7 mouse cellular contexts compared by ENCODE assay signal in genomic region chr11:119106289-119106688, GRCm38 (mm10). TPM values are rescaled to one million over a fixed set of nuclear protein-coding genes. Genes with fewer than 3 reads are reported as not detected.
DNase-seq lines count a peak whose midpoint lies in the region; ATAC-seq lines count a peak whose summit lies in the region.

No protein-coding gene starts in this region.

- no peak for DNase-seq in liver
- DNase-seq in urinary bladder, postnatal 4 days (ENCODE audit: low spot score in 2 of 2) = no peak
- no peak for DNase-seq in cerebellum, adult 11 months

- H3K9ac ChIP-seq in liver, embryonic 12.5 days = no peak overlapping the region
- 0 out of 2 replicates have a peak overlapping the region, but pooled peaks have one; percentile 34 for H3K9ac ChIP-seq in intestine, embryonic 16.5 days (ENCODE audit: low read depth, low read length)

- H3K4me2 ChIP-seq in liver, embryonic 12.5 days = 0 out of 2 replicates have a peak overlapping the region, but pooled peaks have one; percentile 8
- 0 out of 2 replicates have a peak overlapping the region, but pooled peaks have one; percentile 2 for H3K4me2 ChIP-seq in intestine, embryonic 16.5 days (ENCODE audit: low read depth, low read length)

- no peak overlapping the region for H3K27ac ChIP-seq in liver, embryonic 12.5 days
- H3K27ac ChIP-seq in intestine, embryonic 16.5 days (ENCODE audit: low read length) = peak overlapping the region; percentile 57

- H3K27me3 ChIP-seq in liver, embryonic 12.5 days (replicated peaks) = peaks cover 57% of the 10 kb centered on the region
- no peaks in the 10 kb centered on the region for H3K27me3 ChIP-seq in intestine, embryonic 16.5 days (replicated peaks; ENCODE audit: control insufficient read depth, insufficient read depth, low read length)

- no peaks in the 10 kb centered on the region for H3K9me3 ChIP-seq in liver, embryonic 12.5 days (replicated peaks)
- H3K9me3 ChIP-seq in intestine, embryonic 16.5 days (ENCODE audit: control insufficient read depth, low read length) = no peaks in the 10 kb centered on the region

- WGBS in liver, embryonic 12.5 days (ENCODE audit: insufficient replicate concordance) = 22% methylated on average over 6 of the region's 6 CpGs
- 33% methylated on average over 6 of the region's 6 CpGs for WGBS in intestine, embryonic 16.5 days

- H3K4me1 ChIP-seq in liver, embryonic 12.5 days = peaks cover 13% of the 10 kb centered on the region; the same call in 1 of the 2 replicates
- peaks cover 12% of the 10 kb centered on the region for H3K4me1 ChIP-seq in intestine, embryonic 16.5 days (ENCODE audit: control insufficient read depth, insufficient read depth, low read length)

- no peaks in the 10 kb centered on the region for H3K36me3 ChIP-seq in liver, embryonic 12.5 days
- no peaks in the 10 kb centered on the region for H3K36me3 ChIP-seq in intestine, embryonic 16.5 days (ENCODE audit: control insufficient read depth, insufficient read depth, low read length)

- H3K4me3 ChIP-seq in liver, embryonic 12.5 days = no peak overlapping the region
- H3K4me3 ChIP-seq in intestine, embryonic 16.5 days (ENCODE audit: low read length) = no peak overlapping the region

- ATAC-seq in liver, embryonic 12.5 days = peak; percentile 48; the same call in 1 of the 2 replicates
- peak; percentile 84 for ATAC-seq in common myeloid progenitor, adult 5-6 weeks (replicated peaks; ENCODE audit: low read depth, poor library complexity, severe bottlenecking)
- ATAC-seq in intestine, embryonic 16.5 days = peak; percentile 82
- peak; percentile 39; the same call in 1 of the 2 replicates for ATAC-seq in megakaryocyte-erythroid progenitor cell, adult 5-6 weeks (replicated peaks; ENCODE audit: low FRiP score, low TSS enrichment, poor library complexity, severe bottlenecking)

RNA-seq across cellular contexts. Expression of gene Cbx4, which starts 20.3 kb away (rescaled TPM):
- 3.2 and 3.3 TPM in 2 replicates for polyA plus RNA-seq in liver, embryonic 12.5 days (2016; fragmentation: Nextera tagmentation; extraction: Ambion mirVana)
- 11.3 and 24.6 TPM in 2 replicates for total RNA-seq in common myeloid progenitor, adult 5-6 weeks (2017)
- 9.3 and 10.0 TPM in 2 replicates for polyA plus RNA-seq in intestine, embryonic 16.5 days (2015; fragmentation: Nextera tagmentation; extraction: Ambion mirVana)
- 5.2 and 5.4 TPM in 2 replicates for total RNA-seq in megakaryocyte-erythroid progenitor cell, adult 5-6 weeks (2014; fragmentation: Nextera tagmentation)
- 3.9 and 11.6 TPM in 2 replicates for total RNA-seq in megakaryocyte-erythroid progenitor cell, adult 5-6 weeks (2017)
